In the genomic region with DNA sequence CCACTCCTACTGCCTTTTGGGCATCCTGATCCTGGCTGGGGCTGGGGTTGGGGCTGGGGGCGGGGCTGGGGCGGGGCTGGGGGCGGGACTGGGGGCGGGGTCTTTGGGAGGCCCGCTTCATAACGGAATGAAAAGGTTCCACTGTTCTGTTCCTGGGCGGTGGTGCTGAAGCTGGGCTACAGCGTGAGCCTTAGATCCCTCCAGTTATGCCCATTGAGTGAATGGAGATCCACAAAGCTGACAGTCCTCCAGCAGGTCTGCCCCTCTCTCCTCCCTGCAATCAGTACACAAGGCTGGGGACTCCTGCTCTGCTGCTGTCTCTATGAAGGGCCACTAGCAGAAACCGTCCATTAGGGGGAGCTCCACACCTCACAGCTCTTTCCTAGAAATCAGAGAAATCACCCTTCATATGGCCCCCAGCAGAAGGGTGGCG, we compare ENCODE assay signal across 8 mouse cellular contexts.
DNase-seq lines count a peak whose midpoint lies in the region; ATAC-seq and TF ChIP-seq lines count a peak whose summit lies in the region.

No protein-coding gene starts in this region.

- H3K27ac ChIP-seq in stomach, postnatal 0 days (replicated peaks) = no peak overlapping the region

- peak; percentile 85 for TF ChIP-seq CTCF in stomach, postnatal 0 days (IDR thresholded peaks at IDR 0.05; ENCODE audit: low read depth)

- peak; percentile 78 to 91 for ATAC-seq in hematopoietic stem cell, adult 5-6 weeks (replicated peaks in 1 of 2; ENCODE audit: insufficient read depth in 1 of 2, low FRiP score in 2 of 2, low TSS enrichment in 1 of 2, low read depth in 1 of 2, poor library complexity in 2 of 2, severe bottlenecking in 2 of 2)
- ATAC-seq in stomach, postnatal 0 days (ENCODE audit: low FRiP score, low TSS enrichment) = peak; percentile 70

- H3K4me3 ChIP-seq in stomach, postnatal 0 days (ENCODE audit: low read depth, low read length) = no peak overlapping the region

- no peak overlapping the region; the same call in 1 of the 2 replicates for H3K4me2 ChIP-seq in stomach, postnatal 0 days (replicated peaks; ENCODE audit: low read depth)

- DNase-seq in A20 (ENCODE audit: low read depth, low spot score) (peak; percentile 4), NIH3T3 (ENCODE audit: low read depth) (peak; percentile 62)
- peak; percentile 81 for DNase-seq in embryo, embryonic 9.5 days (ENCODE audit: extremely low spot score)
- DNase-seq in layer of hippocampus, postnatal 10 days (ENCODE audit: low spot score in 2 of 2) = peak; percentile 31 to 52
- DNase-seq in lung, postnatal 25 days (ENCODE audit: low spot score) = peak; percentile 11
- peak; percentile 66 for DNase-seq in stomach, postnatal 0 days (ENCODE audit: low spot score)
- no peak for DNase-seq in urinary bladder, adult 18-20 months (ENCODE audit: low spot score in 2 of 2)

- H3K36me3 ChIP-seq in stomach, postnatal 0 days (ENCODE audit: control insufficient read depth, insufficient read depth, low read length) = no peaks in the 10 kb centered on the region

- no peaks in the 10 kb centered on the region for H3K4me1 ChIP-seq in stomach, postnatal 0 days (replicated peaks; ENCODE audit: control insufficient read depth, insufficient read depth)

- no peaks in the 10 kb centered on the region for H3K27me3 ChIP-seq in stomach, postnatal 0 days (ENCODE audit: control insufficient read depth, insufficient read depth, low read length)

- no peaks in the 10 kb centered on the region for H3K9me3 ChIP-seq in stomach, postnatal 0 days (ENCODE audit: control insufficient read depth, low read length)

- H3K9ac ChIP-seq in stomach, postnatal 0 days (ENCODE audit: low read length) = no peak overlapping the region

- 9% methylated on average over 10 of the region's 10 CpGs for WGBS in stomach, postnatal 0 days

- no peak for TF ChIP-seq EP300 in stomach, postnatal 0 days (optimal IDR thresholded peaks at IDR 0.05)

Comparison
In these comparisons a context has a peak if more than half of its experiments do, and no peak if none do; other contexts are left out.
1. DNase-seq: peak in A20 (single experiment), NIH3T3 (single experiment), embryo, embryonic 9.5 days (single experiment), layer of hippocampus, postnatal 10 days (2 of 2), lung, postnatal 25 days (single experiment) and stomach, postnatal 0 days (single experiment); none in urinary bladder, adult 18-20 months (0 of 2).